Mouse (Mus musculus): ENCODE results near the gene Reep3. TPM values are rescaled to one million over a fixed set of nuclear protein-coding genes. Genes with fewer than 3 reads are reported as not detected.
"Not testable (repeated sequence)": the region's sequence is repeated elsewhere in the genome, so short reads cannot be mapped to it uniquely, and the experiment has no call there.

Gene Reep3
- polyA plus RNA-seq, 1 experiment from 2014 or later = 29.3 TPM

- Histone ChIP-seq H3K4me1 (ENCODE audit: control insufficient read depth, insufficient read depth, low read length) (no peaks in the 10 kb centered on the region), H3K9ac (replicated peaks; ENCODE audit: low read length) (no peak overlapping the region), H3K4me2 (ENCODE audit: low read depth, low read length) (no peak overlapping the region), H3K36me3 (replicated peaks; ENCODE audit: control insufficient read depth, insufficient read depth, low read depth, low read length) (no peaks in the 10 kb centered on the region; the same call in 1 of the 2 replicates), H3K27ac (replicated peaks; ENCODE audit: low read depth, low read length) (no peak overlapping the region), H3K4me3 (ENCODE audit: low read depth, low read length) (no peak overlapping the region), H3K27me3 (ENCODE audit: control insufficient read depth, insufficient read depth, low read length) (no peaks in the 10 kb centered on the region), H3K9me3 (replicated peaks; ENCODE audit: control insufficient read depth, low read length) (no peaks in the 10 kb centered on the region)
- no peak for ATAC-seq (replicated peaks; ENCODE audit: insufficient number of reproducible peaks, low FRiP score, low TSS enrichment, low read depth)
- no peak for DNase-seq (ENCODE audit: low spot score)
- WGBS = 70% methylated on average over 12 of the region's 12 CpGs
These were observed 82.0 kb downstream of the Reep3 start for GRCm38 (mm10) chr10:67014746-67015145.

GRCm38 (mm10) chr10:67010521-67010920 is 86.2 kb downstream of the Reep3 start:
- Histone ChIP-seq H3K36me3 (replicated peaks; ENCODE audit: control insufficient read depth, insufficient read depth, low read depth, low read length) (no peaks in the 10 kb centered on the region; the same call in 1 of the 2 replicates), H3K4me1 (ENCODE audit: control insufficient read depth, insufficient read depth, low read length) (no peaks in the 10 kb centered on the region), H3K9me3 (replicated peaks; ENCODE audit: control insufficient read depth, low read length) (no peaks in the 10 kb centered on the region), H3K27ac (replicated peaks; ENCODE audit: low read depth, low read length) (no peak overlapping the region), H3K4me3 (ENCODE audit: low read depth, low read length) (no peak overlapping the region), H3K27me3 (ENCODE audit: control insufficient read depth, insufficient read depth, low read length) (no peaks in the 10 kb centered on the region), H3K4me2 (ENCODE audit: low read depth, low read length) (no peak overlapping the region), H3K9ac (replicated peaks; ENCODE audit: low read length) (no peak overlapping the region)
- WGBS = 87% methylated on average over 12 of the region's 12 CpGs
- no peak for DNase-seq (ENCODE audit: low spot score)
- no peak for ATAC-seq (replicated peaks; ENCODE audit: insufficient number of reproducible peaks, low FRiP score, low TSS enrichment, low read depth)

- Histone ChIP-seq H3K4me2 (ENCODE audit: low read depth, low read length) (peak overlapping the region; percentile 56), H3K36me3 (replicated peaks; ENCODE audit: control insufficient read depth, insufficient read depth, low read depth, low read length) (no peaks in the 10 kb centered on the region), H3K9me3 (replicated peaks; ENCODE audit: control insufficient read depth, low read length) (no peaks in the 10 kb centered on the region), H3K4me1 (ENCODE audit: control insufficient read depth, insufficient read depth, low read length) (no peaks in the 10 kb centered on the region), H3K27me3 (ENCODE audit: control insufficient read depth, insufficient read depth, low read length) (no peaks in the 10 kb centered on the region), H3K4me3 (ENCODE audit: low read depth, low read length) (no peak overlapping the region), H3K9ac (replicated peaks; ENCODE audit: low read length) (peak overlapping the region; percentile 40; the same call in 1 of the 2 replicates), H3K27ac (replicated peaks; ENCODE audit: low read depth, low read length) (peak overlapping the region; percentile 81)
- ATAC-seq (replicated peaks; ENCODE audit: insufficient number of reproducible peaks, low FRiP score, low TSS enrichment, low read depth) = no peak
- WGBS = 1% methylated on average over 12 of the region's 12 CpGs
- DNase-seq (ENCODE audit: low spot score) = peak; percentile 60
These were observed 92.2 kb downstream of the Reep3 start for GRCm38 (mm10) chr10:67004527-67005042.

DNA sequence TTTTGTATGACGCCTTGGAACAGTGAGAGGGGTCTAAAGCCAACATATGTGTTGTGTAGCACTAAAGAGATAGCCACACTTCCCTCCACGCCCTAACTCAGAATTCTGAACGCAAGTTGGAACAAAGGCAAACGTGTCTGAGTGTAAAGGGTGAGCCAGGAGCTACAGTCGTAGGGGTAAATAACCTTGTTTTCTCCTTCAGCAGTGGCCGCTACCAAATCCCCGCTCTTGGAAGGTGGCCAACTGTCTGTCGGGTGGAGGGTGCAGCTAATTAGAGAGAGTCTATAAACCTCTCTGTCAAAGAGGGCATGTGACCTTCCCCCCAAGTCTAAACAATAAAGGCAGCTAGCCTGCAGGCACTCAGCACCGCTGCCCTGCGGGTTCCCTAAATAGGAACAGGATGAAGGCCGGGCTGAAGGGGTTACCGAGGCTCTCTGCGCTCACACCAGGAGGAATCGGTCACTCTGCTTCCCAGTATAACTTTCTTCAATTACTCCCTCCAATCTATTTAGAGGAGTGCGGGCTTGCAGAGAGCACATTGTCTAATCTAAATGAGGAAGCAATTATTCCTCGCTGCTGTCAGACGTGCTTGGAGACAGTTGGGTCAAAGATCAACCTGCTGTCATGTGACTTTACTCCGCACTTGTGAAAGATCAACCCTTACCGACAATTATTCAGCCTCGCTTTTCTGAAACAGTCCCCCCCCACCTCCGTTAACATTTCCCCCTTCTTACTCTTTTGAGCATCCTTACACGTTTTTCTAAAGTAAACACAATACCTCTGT is 92.8 kb downstream of the Reep3 start:
- Histone ChIP-seq H3K9ac (replicated peaks; ENCODE audit: low read length) (peak overlapping the region; percentile 40), H3K36me3 (replicated peaks; ENCODE audit: control insufficient read depth, insufficient read depth, low read depth, low read length) (no peaks in the 10 kb centered on the region), H3K4me3 (ENCODE audit: low read depth, low read length) (no peak overlapping the region), H3K27me3 (ENCODE audit: control insufficient read depth, insufficient read depth, low read length) (no peaks in the 10 kb centered on the region), H3K4me1 (ENCODE audit: control insufficient read depth, insufficient read depth, low read length) (no peaks in the 10 kb centered on the region), H3K4me2 (ENCODE audit: low read depth, low read length) (peak overlapping the region; percentile 56), H3K9me3 (replicated peaks; ENCODE audit: control insufficient read depth, low read length) (no peaks in the 10 kb centered on the region), H3K27ac (replicated peaks; ENCODE audit: low read depth, low read length) (peak overlapping the region; percentile 81)
- under 1% methylated on average over 22 of the region's 22 CpGs for WGBS
- peak; percentile 72 for DNase-seq (ENCODE audit: low spot score)
- peak; percentile 79 for ATAC-seq (replicated peaks; ENCODE audit: insufficient number of reproducible peaks, low FRiP score, low TSS enrichment, low read depth)

GRCm38 (mm10) chr10:67003009-67003742 is 93.6 kb downstream of the Reep3 start:
- WGBS = under 1% methylated on average over 25 of the region's 25 CpGs
- Histone ChIP-seq H3K9me3 (replicated peaks; ENCODE audit: control insufficient read depth, low read length) (no peaks in the 10 kb centered on the region), H3K4me3 (ENCODE audit: low read depth, low read length) (peak overlapping the region; percentile 24), H3K36me3 (replicated peaks; ENCODE audit: control insufficient read depth, insufficient read depth, low read depth, low read length) (no peaks in the 10 kb centered on the region), H3K4me1 (ENCODE audit: control insufficient read depth, insufficient read depth, low read length) (no peaks in the 10 kb centered on the region), H3K27me3 (ENCODE audit: control insufficient read depth, insufficient read depth, low read length) (no peaks in the 10 kb centered on the region), H3K4me2 (ENCODE audit: low read depth, low read length) (peak overlapping the region; percentile 56), H3K27ac (replicated peaks; ENCODE audit: low read depth, low read length) (peak overlapping the region; percentile 81), H3K9ac (replicated peaks; ENCODE audit: low read length) (peak overlapping the region; percentile 44)
- ATAC-seq (replicated peaks; ENCODE audit: insufficient number of reproducible peaks, low FRiP score, low TSS enrichment, low read depth) (peak; percentile 62), DNase-seq (ENCODE audit: low spot score) (peak; percentile 91)

GRCm38 (mm10) chr10:67002207-67003008 is 94.3 kb downstream of the Reep3 start:
- Histone ChIP-seq H3K27me3 (ENCODE audit: control insufficient read depth, insufficient read depth, low read length) (no peaks in the 10 kb centered on the region), H3K36me3 (replicated peaks; ENCODE audit: control insufficient read depth, insufficient read depth, low read depth, low read length) (no peaks in the 10 kb centered on the region), H3K9me3 (replicated peaks; ENCODE audit: control insufficient read depth, low read length) (no peaks in the 10 kb centered on the region), H3K4me3 (ENCODE audit: low read depth, low read length) (peak overlapping the region; percentile 24), H3K9ac (replicated peaks; ENCODE audit: low read length) (peak overlapping the region; percentile 44), H3K4me2 (ENCODE audit: low read depth, low read length) (peak overlapping the region; percentile 56), H3K27ac (replicated peaks; ENCODE audit: low read depth, low read length) (peak overlapping the region; percentile 81), H3K4me1 (ENCODE audit: control insufficient read depth, insufficient read depth, low read length) (no peaks in the 10 kb centered on the region)
- DNase-seq (ENCODE audit: low spot score) (peak; percentile 88), ATAC-seq (replicated peaks; ENCODE audit: insufficient number of reproducible peaks, low FRiP score, low TSS enrichment, low read depth) (peak; percentile 79)
- WGBS = 9% methylated on average over 30 of the region's 30 CpGs

- not testable (repeated sequence) for H3K9ac ChIP-seq (replicated peaks; ENCODE audit: low read length); DNase-seq (ENCODE audit: low spot score); H3K9me3 ChIP-seq (replicated peaks; ENCODE audit: control insufficient read depth, low read length); H3K27me3 ChIP-seq (ENCODE audit: control insufficient read depth, insufficient read depth, low read length); H3K4me1 ChIP-seq (ENCODE audit: control insufficient read depth, insufficient read depth, low read length); H3K36me3 ChIP-seq (replicated peaks; ENCODE audit: control insufficient read depth, insufficient read depth, low read depth, low read length); H3K27ac ChIP-seq (replicated peaks; ENCODE audit: low read depth, low read length); H3K4me2 ChIP-seq (ENCODE audit: low read depth, low read length); ATAC-seq (replicated peaks; ENCODE audit: insufficient number of reproducible peaks, low FRiP score, low TSS enrichment, low read depth); H3K4me3 ChIP-seq (ENCODE audit: low read depth, low read length)
- 92% methylated on average over 13 of the region's 13 CpGs for WGBS
These were observed 95.7 kb downstream of the Reep3 start for GRCm38 (mm10) chr10:67000958-67001615.
